In the genomic region with DNA sequence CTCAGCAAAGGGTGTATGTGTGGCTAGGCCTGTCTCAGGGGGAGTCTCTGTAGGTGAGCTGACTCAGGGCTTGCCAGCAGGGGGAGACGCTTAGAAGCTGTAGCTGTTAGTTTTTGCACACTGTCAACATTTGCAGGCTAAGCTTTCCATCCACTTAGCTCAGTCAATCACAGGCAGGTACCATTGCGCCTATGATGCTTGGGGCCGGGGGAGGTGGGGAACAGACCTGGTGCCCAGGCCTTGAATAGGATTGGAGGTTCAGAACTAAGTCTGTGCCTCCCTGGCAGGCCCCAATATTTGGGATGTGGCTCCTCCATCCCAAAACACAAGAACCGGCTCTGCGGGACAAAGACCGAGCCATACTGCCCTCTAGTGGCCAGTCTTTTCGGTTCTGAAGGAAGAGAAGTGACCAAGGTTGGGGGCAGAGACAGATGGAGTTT, we compare ENCODE assay signal across 8 mouse cellular contexts. TPM values are rescaled to one million over a fixed set of nuclear protein-coding genes. Genes with fewer than 3 reads are reported as not detected.
DNase-seq lines count a peak whose midpoint lies in the region; ATAC-seq and TF ChIP-seq lines count a peak whose summit lies in the region.

No protein-coding gene starts in this region.

- TF ChIP-seq EP300 in CH12.LX (IDR thresholded peaks at IDR 0.05; ENCODE audit: low read length) = no peak

- H3K36me3 ChIP-seq in CH12.LX (replicated peaks in 1 of 2; ENCODE audit: control insufficient read depth in 1 of 2, insufficient read depth in 1 of 2, low read length in 1 of 2) = no peaks in the 10 kb centered on the region
- no peaks in the 10 kb centered on the region for H3K36me3 ChIP-seq in forebrain, postnatal 0 days (ENCODE audit: insufficient read depth)
- H3K36me3 ChIP-seq in intestine, embryonic 15.5 days = no peaks in the 10 kb centered on the region

- ATAC-seq in cerebellum, adult (ENCODE audit: insufficient number of reproducible peaks, low FRiP score, low TSS enrichment) = no peak
- no peak for ATAC-seq in forebrain, postnatal 0 days
- ATAC-seq in intestine, embryonic 15.5 days = no peak

- no peak overlapping the region for H3K9ac ChIP-seq in CH12.LX (ENCODE audit: insufficient read depth, low read depth)
- no peak overlapping the region for H3K9ac ChIP-seq in forebrain, postnatal 0 days
- no peak overlapping the region for H3K9ac ChIP-seq in intestine, embryonic 15.5 days

- peak; percentile 74 for DNase-seq in cerebellum, adult 11 months
- peak; percentile 65 for DNase-seq in CH12.LX (ENCODE audit: extremely low read depth)
- DNase-seq in cerebellum, adult 8-10 months = peak; percentile 82
- DNase-seq in forebrain, postnatal 0 days = peak; percentile 87
- peak; percentile 55 for DNase-seq in lung, postnatal 25 days (ENCODE audit: low spot score)
- DNase-seq in right cerebral cortex, postnatal 14 days = peak; percentile 77

- peaks cover 65% of the 10 kb centered on the region for H3K27me3 ChIP-seq in CH12.LX (replicated peaks)
- H3K27me3 ChIP-seq in forebrain, postnatal 0 days (ENCODE audit: insufficient read depth, low read length) = no peaks in the 10 kb centered on the region
- H3K27me3 ChIP-seq in intestine, embryonic 15.5 days (replicated peaks) = peaks cover 26% of the 10 kb centered on the region

- peaks cover 6% of the 10 kb centered on the region for H3K9me3 ChIP-seq in CH12.LX (replicated peaks; ENCODE audit: low read length)
- no peaks in the 10 kb centered on the region for H3K9me3 ChIP-seq in forebrain, postnatal 0 days (ENCODE audit: low read length)
- H3K9me3 ChIP-seq in intestine, embryonic 15.5 days = no peaks in the 10 kb centered on the region

- dilution Hi-C loops in CH12.LX (cut with MboI; ENCODE audit: extremely low pct_ligation_motif_present, extremely low pct_unique_long_range_greater_than_20kb, low sequenced_read_pairs) = no loop called here

- TF ChIP-seq RAD21 in CH12.LX (IDR thresholded peaks at IDR 0.05; ENCODE audit: low read depth, low read length) = peak; percentile 42

- H3K4me3 ChIP-seq in CH12.LX (replicated peaks in 1 of 3; ENCODE audit: low read depth in 2 of 3, low read length in 2 of 3, poor library complexity in 1 of 3) = no peak overlapping the region
- H3K4me3 ChIP-seq in forebrain, postnatal 0 days (ENCODE audit: low read depth, low read length) = no peak overlapping the region
- H3K4me3 ChIP-seq in intestine, embryonic 15.5 days (replicated peaks) = no peak overlapping the region

- H3K4me1 ChIP-seq in CH12.LX (ENCODE audit: control insufficient read depth in 1 of 2, insufficient read depth in 2 of 2) = peaks cover 0 to 7% of the 10 kb centered on the region in 2 experiments; a peak in 2 of 4 replicates
- peaks cover 7% of the 10 kb centered on the region for H3K4me1 ChIP-seq in forebrain, postnatal 0 days (ENCODE audit: insufficient read depth)
- peaks cover 17% of the 10 kb centered on the region for H3K4me1 ChIP-seq in intestine, embryonic 15.5 days (replicated peaks)

- H3K79me2 ChIP-seq in CH12.LX (replicated peaks; ENCODE audit: control insufficient read depth, extremely low read depth, insufficient read depth, poor library complexity, severe bottlenecking) = no peaks in the 10 kb centered on the region

- 2% methylated on average over 7 of the region's 7 CpGs for WGBS in forebrain, postnatal 0 days
- WGBS in intestine, embryonic 15.5 days = 4% methylated on average over 7 of the region's 7 CpGs

- H3K27ac ChIP-seq in CH12.LX (ENCODE audit: insufficient read depth, low read depth) = no peak overlapping the region
- H3K27ac ChIP-seq in forebrain, postnatal 0 days (ENCODE audit: low read depth, low read length) = peak overlapping the region; percentile 45
- no peak overlapping the region for H3K27ac ChIP-seq in intestine, embryonic 15.5 days

- TF ChIP-seq CTCF in CH12.LX (conservative IDR thresholded peaks at IDR 0.05 in 1 of 2, IDR thresholded peaks at IDR 0.05 in 1 of 2; ENCODE audit: low read depth in 2 of 2, low read length in 2 of 2) = peak; percentile 21 to 64; a peak in 3 of 4 replicates
- peak; percentile 72; the same call in 1 of the 2 replicates for TF ChIP-seq CTCF in forebrain, postnatal 0 days (IDR thresholded peaks at IDR 0.05; ENCODE audit: low read depth)

- no peak for TF ChIP-seq POLR2A in CH12.LX (IDR thresholded peaks at IDR 0.05; ENCODE audit: low read depth, low read length)

- in situ Hi-C loops in CH12.LX (cut with MboI; ENCODE audit: low pct_ligation_motif_present, low pct_unique_long_range_greater_than_20kb, low sequenced_read_pairs) = no loop called here

- 0 out of 2 replicates have a peak overlapping the region, but pooled peaks have one; percentile 22 for H3K4me2 ChIP-seq in CH12.LX (ENCODE audit: insufficient read depth, low read depth, poor library complexity, severe bottlenecking)
- peak overlapping the region; percentile 38 for H3K4me2 ChIP-seq in forebrain, postnatal 0 days (ENCODE audit: low read depth)
- peak overlapping the region; percentile 42 for H3K4me2 ChIP-seq in intestine, embryonic 15.5 days (replicated peaks)

TF ChIP-seq in CH12.LX, 34 proteins besides CTCF, POLR2A, EP300 and RAD21:
- TF ChIP-seq BHLHE40 (IDR thresholded peaks at IDR 0.05; ENCODE audit: low read depth, low read length) (no peak), CHD1 (IDR thresholded peaks at IDR 0.05; ENCODE audit: low read depth, low read length) (no peak), ZMIZ1 (IDR thresholded peaks at IDR 0.05; ENCODE audit: low read depth, low read length) (no peak), TBP (conservative IDR thresholded peaks at IDR 0.05; ENCODE audit: low read depth, low read length) (no peak), JUN (IDR thresholded peaks at IDR 0.05; ENCODE audit: insufficient read depth, low read depth, low read length) (no peak), MXI1 (IDR thresholded peaks at IDR 0.05; ENCODE audit: low read depth, low read length) (no peak), CHD2 (IDR thresholded peaks at IDR 0.05; ENCODE audit: low read length) (no peak), SMC3 (IDR thresholded peaks at IDR 0.05; ENCODE audit: low read depth, low read length) (no peak; the same call in 1 of the 2 replicates), POLR2AphosphoS2 (IDR thresholded peaks at IDR 0.05; ENCODE audit: low read depth, low read length) (no peak), NELFE (IDR thresholded peaks at IDR 0.05; ENCODE audit: low read depth, low read length) (no peak), ELF1 (IDR thresholded peaks at IDR 0.05; ENCODE audit: low read depth, low read length) (no peak)

RNA-seq across cellular contexts. Expression of a gene that starts 2.6 kb away (rescaled TPM):
- 1.3 and 3.0 TPM in 2 replicates for total RNA-seq in CH12.LX (2012; rRNA removed)
- 0.35 and 0.38 TPM in 2 replicates for total RNA-seq in CH12.LX (2014; rRNA removed)
- polyA plus RNA-seq in CH12.LX (2012; ENCODE audit: insufficient read length, low read depth) = 0.97 and 1.9 TPM in 2 replicates
- total RNA-seq in forebrain, postnatal 0 days (2014; rRNA removed) = 246 and 291 TPM in 2 replicates
- 243 and 248 TPM in 2 replicates for polyA plus RNA-seq in forebrain, postnatal 0 days (2015; fragmentation: Nextera tagmentation; extraction: Ambion mirVana)
- polyA plus RNA-seq in intestine, embryonic 15.5 days (2015; fragmentation: Nextera tagmentation; extraction: Ambion mirVana) = 6.7 and 6.8 TPM in 2 replicates

RNA-seq across cellular contexts. Expression of a gene that starts 12.0 kb away (rescaled TPM):
- total RNA-seq in CH12.LX (2012; rRNA removed) (not detected in 2 replicates), CH12.LX (2014; rRNA removed) (not detected in 2 replicates)
- not detected in 2 replicates for polyA plus RNA-seq in CH12.LX (2012; ENCODE audit: insufficient read length, low read depth)
- total RNA-seq in forebrain, postnatal 0 days (2014; rRNA removed) = 1.5 and 2.0 TPM in 2 replicates
- polyA plus RNA-seq in forebrain, postnatal 0 days (2015; fragmentation: Nextera tagmentation; extraction: Ambion mirVana) = 2.3 and 2.8 TPM in 2 replicates
- 44.3 and 50.7 TPM in 2 replicates for polyA plus RNA-seq in intestine, embryonic 15.5 days (2015; fragmentation: Nextera tagmentation; extraction: Ambion mirVana)

RNA-seq across cellular contexts. Expression of a gene that starts 19.4 kb away (rescaled TPM):
- total RNA-seq in CH12.LX (2012; rRNA removed) (25.6 and 29.1 TPM in 2 replicates), CH12.LX (2014; rRNA removed) (not detected in 2 replicates)
- 3.7 and 4.1 TPM in 2 replicates for polyA plus RNA-seq in CH12.LX (2012; ENCODE audit: insufficient read length, low read depth)
- 32.3 and 36.7 TPM in 2 replicates for total RNA-seq in forebrain, postnatal 0 days (2014; rRNA removed)
- 94.6 and 127 TPM in 2 replicates for polyA plus RNA-seq in forebrain, postnatal 0 days (2015; fragmentation: Nextera tagmentation; extraction: Ambion mirVana)
- polyA plus RNA-seq in intestine, embryonic 15.5 days (2015; fragmentation: Nextera tagmentation; extraction: Ambion mirVana) = 633 and 716 TPM in 2 replicates

RNA-seq across cellular contexts. Expression of a gene that starts 52.9 kb away (rescaled TPM):
- 3.7 and 5.8 TPM in 2 replicates for total RNA-seq in CH12.LX (2012; rRNA removed)
- total RNA-seq in CH12.LX (2014; rRNA removed) = not detected in 2 replicates
- polyA plus RNA-seq in CH12.LX (2012; ENCODE audit: insufficient read length, low read depth) = not detected in 2 replicates
- 0.23 TPM in 1 of 2 replicates, not detected in the other for total RNA-seq in forebrain, postnatal 0 days (2014; rRNA removed)
- 0.67 and 0.82 TPM in 2 replicates for polyA plus RNA-seq in forebrain, postnatal 0 days (2015; fragmentation: Nextera tagmentation; extraction: Ambion mirVana)
- polyA plus RNA-seq in intestine, embryonic 15.5 days (2015; fragmentation: Nextera tagmentation; extraction: Ambion mirVana) = 178 and 182 TPM in 2 replicates

Comparison
In these comparisons a context has a peak if more than half of its experiments do, and no peak if none do; other contexts are left out.
1. RNA of a gene that starts 2.6 kb away (polyA plus RNA-seq): 243 to 248 TPM in forebrain, postnatal 0 days; 6.7 to 6.8 TPM in intestine, embryonic 15.5 days and 0.97 to 1.9 TPM in CH12.LX; every median in the first group is over 10 times any median in the second.
2. RNA of a gene that starts 12.0 kb away (polyA plus RNA-seq): 44.3 to 50.7 TPM in intestine, embryonic 15.5 days; 2.3 to 2.8 TPM in forebrain, postnatal 0 days and not detected in CH12.LX; every median in the first group is over 10 times any median in the second.
3. RNA of a gene that starts 19.4 kb away (polyA plus RNA-seq): 633 to 716 TPM in intestine, embryonic 15.5 days and 94.6 to 127 TPM in forebrain, postnatal 0 days; 3.7 to 4.1 TPM in CH12.LX; every median in the first group is over 10 times any median in the second.
4. Peak in every context shown above with its lines, with median percentiles within 50 percentile points of each other: DNase-seq and H3K4me2 ChIP-seq.